ENCODE assay signal across 10 mouse cellular contexts in genomic region chr17:27165054-27165773, GRCm38 (mm10). TPM values are rescaled to one million over a fixed set of nuclear protein-coding genes. Genes with fewer than 3 reads are reported as not detected.
DNase-seq lines count a peak whose midpoint lies in the region; ATAC-seq and TF ChIP-seq lines count a peak whose summit lies in the region.
"Had no signal": no experiment of that assay in that cellular context is flagged by ENCODE, and none has a peak within 500 bp of the region (broad histone marks: within the 10 kb centered on the region; RNA-seq: fewer than 3 reads in every experiment).

No protein-coding gene starts in this region.

- peak; percentile 38; the same call in 1 of the 2 replicates for ATAC-seq in forebrain, embryonic 13.5 days
- 0 out of 2 replicates have a peak, but pooled peaks have one; percentile 38 for ATAC-seq in midbrain, postnatal 0 days (ENCODE audit: low FRiP score)
- ATAC-seq: Patski had no signal

- H3K9ac ChIP-seq in forebrain, embryonic 13.5 days: no peak overlapping the region
- no peak overlapping the region for H3K9ac ChIP-seq in midbrain, postnatal 0 days (replicated peaks; ENCODE audit: low read length, poor library complexity, severe bottlenecking)
- H3K9ac ChIP-seq: neural tube, embryonic 12.5 days had no signal

- no peaks in the 10 kb centered on the region for H3K27me3 ChIP-seq in forebrain, embryonic 13.5 days
- H3K27me3 ChIP-seq in forebrain, embryonic 10.5 days (ENCODE audit: poor library complexity, severe bottlenecking): peaks cover 3% of the 10 kb centered on the region; the same call in 1 of the 2 replicates
- no peaks in the 10 kb centered on the region for H3K27me3 ChIP-seq in testis, adult 2 months (ENCODE audit: control insufficient read depth, insufficient read depth, low read length)
- no peaks in the 10 kb centered on the region for H3K27me3 ChIP-seq in limb, embryonic 10.5 days (ENCODE audit: low read depth, poor library complexity, severe bottlenecking)
- H3K27me3 ChIP-seq in midbrain, postnatal 0 days (ENCODE audit: insufficient read depth, low read length): no peaks in the 10 kb centered on the region
- H3K27me3 ChIP-seq: neural tube, embryonic 12.5 days; Patski had no signal

- 70% methylated on average over 8 of the region's 8 CpGs for WGBS in forebrain, embryonic 13.5 days
- 70% methylated on average over 8 of the region's 8 CpGs for WGBS in forebrain, embryonic 10.5 days
- WGBS in limb, embryonic 10.5 days: 59% methylated on average over 8 of the region's 8 CpGs
- WGBS in midbrain, postnatal 0 days: 65% methylated on average over 8 of the region's 8 CpGs

- H3K4me1 ChIP-seq in forebrain, embryonic 13.5 days: no peaks in the 10 kb centered on the region
- peaks cover 24% of the 10 kb centered on the region; the same call in 1 of the 2 replicates for H3K4me1 ChIP-seq in forebrain, embryonic 10.5 days
- no peaks in the 10 kb centered on the region for H3K4me1 ChIP-seq in testis, adult 2 months (ENCODE audit: control insufficient read depth, insufficient read depth, low read length)
- H3K4me1 ChIP-seq in limb, embryonic 10.5 days: peaks cover 29% of the 10 kb centered on the region
- H3K4me1 ChIP-seq in midbrain, postnatal 0 days (ENCODE audit: insufficient read depth, low read length): no peaks in the 10 kb centered on the region

- TF ChIP-seq POLR2A in testis, adult 2 months (IDR thresholded peaks at IDR 0.05; ENCODE audit: control insufficient read depth, low read depth, low read length): no peak

- no peaks in the 10 kb centered on the region for H3K36me3 ChIP-seq in forebrain, embryonic 13.5 days (ENCODE audit: poor library complexity, severe bottlenecking)
- no peaks in the 10 kb centered on the region for H3K36me3 ChIP-seq in forebrain, embryonic 10.5 days (replicated peaks)
- H3K36me3 ChIP-seq in testis, adult 2 months (ENCODE audit: control insufficient read depth, insufficient read depth, low read length): no peaks in the 10 kb centered on the region
- H3K36me3 ChIP-seq in limb, embryonic 10.5 days: no peaks in the 10 kb centered on the region
- no peaks in the 10 kb centered on the region for H3K36me3 ChIP-seq in midbrain, postnatal 0 days (ENCODE audit: insufficient read depth, low read length)
- H3K36me3 ChIP-seq: neural tube, embryonic 12.5 days had no signal

- no peak for DNase-seq in forebrain, embryonic 10.5 days (ENCODE audit: extremely low spot score, low spot score)
- DNase-seq in testis, postnatal 14 days (ENCODE audit: low spot score): no peak
- peak; percentile 52 to 61 for DNase-seq in frontal cortex, postnatal 36 days (ENCODE audit: low spot score in 2 of 2)
- no peak for DNase-seq in limb, embryonic 10.5 days (ENCODE audit: low spot score)
- DNase-seq in midbrain, postnatal 0 days (ENCODE audit: low spot score): peak; percentile 76
- no peak for DNase-seq in spleen, adult 12 weeks (ENCODE audit: low spot score)

- no peak overlapping the region for H3K4me3 ChIP-seq in forebrain, embryonic 13.5 days
- H3K4me3 ChIP-seq in forebrain, embryonic 10.5 days: no peak overlapping the region
- H3K4me3 ChIP-seq in testis, adult 2 months (ENCODE audit: control insufficient read depth, low read depth, low read length): no peak overlapping the region
- no peak overlapping the region for H3K4me3 ChIP-seq in limb, embryonic 10.5 days
- H3K4me3 ChIP-seq in midbrain, postnatal 0 days (ENCODE audit: low read depth, low read length): no peak overlapping the region
- H3K4me3 ChIP-seq: neural tube, embryonic 12.5 days had no signal

- peak; percentile 45; the same call in 1 of the 2 replicates for TF ChIP-seq CTCF in testis, adult 2 months (IDR thresholded peaks at IDR 0.05; ENCODE audit: control insufficient read depth, insufficient read depth, insufficient replicate concordance, low read depth, low read length)
- TF ChIP-seq CTCF in midbrain, postnatal 0 days (IDR thresholded peaks at IDR 0.05): peak; percentile 89

- H3K27ac ChIP-seq in forebrain, embryonic 13.5 days: no peak overlapping the region
- H3K27ac ChIP-seq in forebrain, embryonic 10.5 days: no peak overlapping the region
- H3K27ac ChIP-seq in testis, adult 2 months (ENCODE audit: control insufficient read depth, insufficient read depth, low read depth, low read length): no peak overlapping the region
- H3K27ac ChIP-seq in limb, embryonic 10.5 days: 0 out of 2 replicates have a peak overlapping the region, but pooled peaks have one; percentile 38
- no peak overlapping the region for H3K27ac ChIP-seq in midbrain, postnatal 0 days (ENCODE audit: low read depth, low read length)
- H3K27ac ChIP-seq: neural tube, embryonic 12.5 days had no signal

- H3K9me3 ChIP-seq in forebrain, embryonic 13.5 days (replicated peaks): no peaks in the 10 kb centered on the region
- H3K9me3 ChIP-seq in forebrain, embryonic 10.5 days: no peaks in the 10 kb centered on the region
- H3K9me3 ChIP-seq in limb, embryonic 10.5 days (replicated peaks): no peaks in the 10 kb centered on the region
- no peaks in the 10 kb centered on the region for H3K9me3 ChIP-seq in midbrain, postnatal 0 days (ENCODE audit: low read length)
- H3K9me3 ChIP-seq: neural tube, embryonic 12.5 days had no signal

- no peak overlapping the region for H3K4me2 ChIP-seq in forebrain, embryonic 13.5 days
- no peak overlapping the region for H3K4me2 ChIP-seq in midbrain, postnatal 0 days (ENCODE audit: low read depth, low read length, poor library complexity, severe bottlenecking)
- H3K4me2 ChIP-seq: neural tube, embryonic 12.5 days had no signal

RNA-seq across cellular contexts. Expression of gene Ip6k3, which starts 2.4 kb away (rescaled TPM):
- 0.21 and 0.35 TPM in 2 replicates for polyA plus RNA-seq in forebrain, embryonic 13.5 days (2015; fragmentation: Nextera tagmentation; extraction: Ambion mirVana)
- polyA plus RNA-seq in forebrain, embryonic 10.5 days (2016; fragmentation: Nextera tagmentation; extraction: Ambion mirVana): 0.06 TPM in 1 of 2 replicates, not detected in the other
- polyA plus RNA-seq in testis, adult 2 months (2012; rRNA removed): 0.05 and 0.06 TPM in 2 replicates
- polyA plus RNA-seq in limb, embryonic 10.5 days (2016; fragmentation: Nextera tagmentation; extraction: Ambion mirVana): not detected in 2 replicates
- total RNA-seq in midbrain, postnatal 0 days (2014; rRNA removed): 0.09 TPM in 1 of 2 replicates, not detected in the other
- 0.32 TPM in 1 of 2 replicates, not detected in the other for polyA plus RNA-seq in midbrain, postnatal 0 days (2015; fragmentation: Nextera tagmentation; extraction: Ambion mirVana)

RNA-seq across cellular contexts. Expression of gene Uqcc2, which starts 31.5 kb away (rescaled TPM):
- polyA plus RNA-seq in forebrain, embryonic 13.5 days (2015; fragmentation: Nextera tagmentation; extraction: Ambion mirVana): 310 and 318 TPM in 2 replicates
- polyA plus RNA-seq in forebrain, embryonic 10.5 days (2016; fragmentation: Nextera tagmentation; extraction: Ambion mirVana): 394 and 405 TPM in 2 replicates
- polyA plus RNA-seq in testis, adult 2 months (2012; rRNA removed): 1,024 and 1,028 TPM in 2 replicates
- polyA plus RNA-seq in limb, embryonic 10.5 days (2016; fragmentation: Nextera tagmentation; extraction: Ambion mirVana): 400 and 433 TPM in 2 replicates
- 213 and 233 TPM in 2 replicates for total RNA-seq in midbrain, postnatal 0 days (2014; rRNA removed)
- 453 and 478 TPM in 2 replicates for polyA plus RNA-seq in midbrain, postnatal 0 days (2015; fragmentation: Nextera tagmentation; extraction: Ambion mirVana)

RNA-seq across cellular contexts. Expression of gene Lemd2, which starts 39.1 kb away (rescaled TPM):
- 14.6 and 16.4 TPM in 2 replicates for polyA plus RNA-seq in forebrain, embryonic 13.5 days (2015; fragmentation: Nextera tagmentation; extraction: Ambion mirVana)
- 14.8 TPM in 2 replicates for polyA plus RNA-seq in forebrain, embryonic 10.5 days (2016; fragmentation: Nextera tagmentation; extraction: Ambion mirVana)
- 40.5 and 46.0 TPM in 2 replicates for polyA plus RNA-seq in testis, adult 2 months (2012; rRNA removed)
- polyA plus RNA-seq in limb, embryonic 10.5 days (2016; fragmentation: Nextera tagmentation; extraction: Ambion mirVana): 17.9 and 20.2 TPM in 2 replicates
- total RNA-seq in midbrain, postnatal 0 days (2014; rRNA removed): 85.7 and 94.3 TPM in 2 replicates
- polyA plus RNA-seq in midbrain, postnatal 0 days (2015; fragmentation: Nextera tagmentation; extraction: Ambion mirVana): 18.4 and 20.6 TPM in 2 replicates

Comparison
In these comparisons a context has a peak if more than half of its experiments do, and no peak if none do; other contexts are left out.
1. DNase-seq: peak in frontal cortex, postnatal 36 days (2 of 2) and midbrain, postnatal 0 days (single experiment); none in forebrain, embryonic 10.5 days (single experiment), testis, postnatal 14 days (single experiment), limb, embryonic 10.5 days (single experiment) and spleen, adult 12 weeks (single experiment).